Mouse (Mus musculus) midbrain, embryonic 14.5 days (tissue): ENCODE data around the gene Kcnq1. TPM values are rescaled to one million over a fixed set of nuclear protein-coding genes. Genes with fewer than 3 reads are reported as not detected.

ENCODE experiments used
- ATAC-seq: fragments of 200-750 bp; cut with Nextera tagmentation; 2 replicates; pipeline ENCODE4 v1.8.0; 2017; ENCODE audit warnings: moderate number of reproducible peaks, moderate library complexity; ENCODE audit not compliant: low FRiP score, low TSS enrichment
- DNase-seq: peaks from one replicate; pipeline ENCODE4 v3.0.0-alpha.2; 2015
- H3K27ac ChIP-seq: fragments of 300-500 bp; sonication (generic); replicated peaks from 2 replicates; pipeline ENCODE4 v1.5.1; 2014; ENCODE audit warnings: mild to moderate bottlenecking, low read depth, low read length, moderate library complexity
- H3K27me3 ChIP-seq: fragments of 300-500 bp; sonication (generic); 2 replicates; pipeline ENCODE4 v1.6.1; 2014; ENCODE audit warnings: low read length, control low read depth, mixed read lengths; ENCODE audit not compliant: control insufficient read depth, insufficient read depth
- H3K36me3 ChIP-seq: fragments of 300-500 bp; sonication (generic); 2 replicates; pipeline ENCODE4 v1.6.1; 2014; ENCODE audit warnings: low read length, control low read depth; ENCODE audit not compliant: control insufficient read depth, insufficient read depth
- H3K4me1 ChIP-seq: fragments of 300-500 bp; sonication (generic); 2 replicates; pipeline ENCODE4 v1.6.1; 2014; ENCODE audit warnings: mild to moderate bottlenecking, antibody characterized with exemption, low read length, control low read depth; ENCODE audit not compliant: control insufficient read depth, insufficient read depth
- H3K4me2 ChIP-seq: fragments of 300-500 bp; sonication (generic); 2 replicates; pipeline ENCODE4 v1.6.1; 2014; ENCODE audit warnings: mild to moderate bottlenecking, low read length, moderate library complexity
- H3K4me3 ChIP-seq: fragments of 300-500 bp; sonication (generic); replicated peaks from 2 replicates; pipeline ENCODE4 v1.5.1; 2014; ENCODE audit warnings: low read depth, low read length
- H3K9ac ChIP-seq: fragments of 300-500 bp; sonication (generic); replicated peaks from 2 replicates; pipeline ENCODE4 v1.6.1; 2014; ENCODE audit warnings: mild to moderate bottlenecking, low read length, moderate library complexity
- H3K9me3 ChIP-seq: fragments of 300-500 bp; sonication (generic); 2 replicates; pipeline ENCODE4 v1.6.1; 2016; ENCODE audit warnings: low read length, control low read depth, mixed read lengths; ENCODE audit not compliant: control insufficient read depth
- WGBS: fragments of 180-500 bp; shearing (Covaris S2); extraction: QIAGEN DNeasy Blood & Tissue Kit; methylation state at CpG from one replicate; pipeline ENCODE4 v1.1.7; 2014; 5-methylcytosine and 5-hydroxymethylcytosine counted together
- polyA plus RNA-seq: library from polyadenylated mRNA; unstranded; fragments of >200 nt; fragmentation: Nextera tagmentation; extraction: Ambion mirVana; gene quantifications from 2 replicates; pipeline ENCODE4 v1.2.1, GENCODE M21; 2014

Gene Kcnq1
- polyA plus RNA-seq, 1 experiment from 2014 or later, result 1.2 TPM

DNA sequence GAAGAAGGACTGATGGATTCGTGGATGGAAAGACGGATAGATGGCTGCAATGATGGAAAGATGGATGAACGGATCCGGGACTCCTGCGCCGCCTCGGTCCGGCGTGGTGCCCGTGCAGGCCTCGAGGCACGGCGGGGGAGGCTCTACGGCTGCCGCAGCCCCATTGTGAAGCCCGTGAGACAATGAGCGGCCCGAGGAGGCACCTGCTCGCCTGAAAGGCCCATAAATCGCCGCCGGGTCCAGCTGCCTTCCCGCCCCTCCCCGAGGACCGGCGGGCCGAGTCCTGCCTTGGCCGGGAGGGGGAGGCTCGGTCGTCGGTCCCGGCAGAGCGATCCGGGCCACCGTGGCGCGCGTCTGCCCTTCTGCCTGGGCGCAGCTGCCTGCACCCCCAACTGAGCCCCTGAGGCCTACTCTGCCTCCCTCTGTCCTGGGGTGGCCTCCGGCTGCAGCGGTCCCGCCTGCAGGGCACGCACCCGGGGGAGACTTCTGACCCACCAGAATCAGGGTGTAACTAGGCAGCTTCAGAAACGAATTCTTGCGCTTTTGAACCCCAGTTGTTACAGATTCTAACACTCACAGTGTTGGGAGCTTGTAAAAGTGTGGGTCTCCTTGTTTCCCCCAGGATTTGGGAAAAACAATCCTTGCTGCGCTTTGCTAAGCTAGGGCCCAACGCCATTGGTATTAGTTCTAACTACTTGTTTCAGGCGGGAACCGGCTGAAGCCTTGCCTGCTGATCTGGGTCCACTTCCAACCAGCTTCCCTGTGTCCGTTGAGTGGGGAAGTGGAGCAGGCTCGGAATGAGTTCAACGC lies 339.7 kb downstream of the Kcnq1 start:
- Histone ChIP-seq H3K4me2 (peak overlapping the region; percentile 60), H3K9ac (peak overlapping the region; percentile 54), H3K27ac (peak overlapping the region; percentile 78), H3K4me3 (peak overlapping the region; percentile 36), H3K4me1 (peaks cover 19% of the 10 kb centered on the region), H3K9me3 (no peaks in the 10 kb centered on the region), H3K27me3 (no peaks in the 10 kb centered on the region; the same call in 1 of the 2 replicates), H3K36me3 (no peaks in the 10 kb centered on the region)
- DNase-seq (peak; percentile 74), ATAC-seq (peak; percentile 61)
- 4% methylated on average over 53 of the region's 53 CpGs for WGBS

DNA sequence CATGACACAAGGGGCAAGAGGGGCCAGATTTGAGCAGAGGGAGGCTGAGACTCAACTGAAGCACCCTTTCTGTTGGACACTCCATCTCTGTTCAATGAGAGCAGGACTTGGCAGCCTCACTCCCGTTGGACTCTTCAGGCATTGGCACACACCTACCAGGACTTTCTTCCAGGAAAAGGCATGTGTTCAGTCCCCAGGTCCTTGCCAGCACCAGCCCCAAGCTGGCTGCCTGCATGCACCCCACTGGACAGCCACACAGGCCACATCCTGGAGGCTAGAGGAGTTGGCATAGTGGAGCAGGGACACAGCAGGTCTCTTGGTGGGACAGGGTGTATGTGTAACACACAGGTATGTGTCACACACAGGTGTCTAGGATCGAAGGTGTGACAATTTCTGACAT lies 341.0 kb downstream of the Kcnq1 start:
- no peak for ATAC-seq
- 76% methylated on average over 2 of the region's 2 CpGs for WGBS
- peaks cover 19% of the 10 kb centered on the region for H3K4me1 ChIP-seq
- H3K4me2 ChIP-seq, result no peak overlapping the region
- H3K9ac ChIP-seq, result no peak overlapping the region
- no peak overlapping the region for H3K27ac ChIP-seq
- H3K9me3 ChIP-seq, result no peaks in the 10 kb centered on the region
- H3K27me3 ChIP-seq, result no peaks in the 10 kb centered on the region; the same call in 1 of the 2 replicates
- no peaks in the 10 kb centered on the region for H3K36me3 ChIP-seq
- no peak overlapping the region for H3K4me3 ChIP-seq
- DNase-seq, result no peak

DNA sequence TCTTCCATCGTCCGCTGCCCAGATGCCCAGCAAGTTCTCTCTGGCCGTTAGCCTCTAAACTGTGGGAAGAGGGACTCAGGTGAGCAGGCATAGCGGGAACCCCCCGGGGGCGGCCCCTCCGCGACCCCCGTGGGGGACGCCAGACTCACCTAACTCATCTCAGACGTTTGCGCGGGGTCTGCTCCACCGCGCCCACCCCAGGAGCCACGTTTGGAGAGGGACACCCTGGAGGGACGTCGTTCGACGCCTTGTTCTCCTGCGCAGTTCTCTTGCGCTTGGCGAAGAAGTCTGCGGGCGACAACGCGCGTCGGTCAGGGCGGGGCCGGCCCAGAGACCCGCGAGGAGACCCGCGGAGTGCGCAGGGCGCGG lies 352.8 kb downstream of the Kcnq1 start:
- peak overlapping the region; percentile 53 for H3K4me2 ChIP-seq
- WGBS, result 21% methylated on average over 31 of the region's 38 CpGs
- no peaks in the 10 kb centered on the region for H3K9me3 ChIP-seq
- no peak for DNase-seq
- H3K9ac ChIP-seq, result peak overlapping the region; percentile 67
- ATAC-seq, result no peak
- H3K4me3 ChIP-seq, result peak overlapping the region; percentile 55
- H3K4me1 ChIP-seq, result no peaks in the 10 kb centered on the region
- no peaks in the 10 kb centered on the region for H3K36me3 ChIP-seq
- H3K27me3 ChIP-seq, result no peaks in the 10 kb centered on the region
- peak overlapping the region; percentile 72 for H3K27ac ChIP-seq

DNA sequence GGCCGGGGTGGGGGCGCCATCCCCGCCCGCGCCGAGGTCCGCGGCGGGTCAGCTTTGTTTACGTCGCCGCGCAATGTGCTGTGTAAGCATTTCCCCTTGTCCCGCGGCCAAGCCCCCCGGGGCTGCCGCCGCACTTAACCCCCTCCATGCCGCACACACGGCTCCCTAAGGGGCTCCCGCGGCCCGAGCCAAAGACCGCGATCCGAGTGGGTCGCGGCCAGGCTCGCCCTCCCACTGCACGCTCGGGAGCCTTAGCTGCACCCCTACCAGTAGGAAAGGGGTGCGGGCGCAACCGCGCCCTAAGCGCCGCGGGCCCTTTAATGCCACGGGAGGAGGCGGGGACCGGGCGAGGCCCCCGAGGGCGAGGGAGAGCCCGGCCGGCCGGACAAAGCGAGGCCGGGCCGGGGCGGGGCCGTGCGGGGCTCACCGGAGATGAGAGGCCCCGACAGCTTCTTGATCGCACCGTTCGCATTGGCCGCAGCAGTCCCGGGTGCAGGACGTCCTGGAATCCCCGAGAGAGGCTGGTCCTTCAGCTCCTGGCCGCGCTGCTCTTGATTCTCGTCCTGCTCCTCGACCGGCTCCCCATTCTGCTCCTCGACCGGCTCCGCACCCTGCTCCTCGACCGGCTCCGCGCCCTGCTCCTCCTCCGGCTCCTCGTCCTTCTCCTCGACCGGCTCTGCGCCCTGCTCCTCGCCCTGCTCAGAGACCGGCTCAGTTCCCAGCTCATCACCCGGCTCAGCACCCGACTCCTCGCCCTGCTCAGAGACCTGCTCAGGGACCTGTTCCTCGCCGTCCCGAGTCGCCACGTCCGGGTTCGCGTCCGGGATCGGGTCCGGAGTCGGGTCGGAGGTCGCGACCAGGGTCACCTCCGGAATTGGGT lies 353.4 kb downstream of the Kcnq1 start:
- DNase-seq (peak; percentile 60), ATAC-seq (no peak)
- WGBS, result 36% methylated on average over 98 of the region's 100 CpGs
- H3K4me1 ChIP-seq, result peaks cover 1% of the 10 kb centered on the region; the same call in 1 of the 2 replicates
- H3K27me3 ChIP-seq, result peaks cover 6% of the 10 kb centered on the region; the same call in 1 of the 2 replicates
- H3K36me3 ChIP-seq, result no peaks in the 10 kb centered on the region
- peak overlapping the region; percentile 72 for H3K27ac ChIP-seq
- peak overlapping the region; percentile 55 for H3K4me3 ChIP-seq
- H3K9ac ChIP-seq, result peak overlapping the region; percentile 67
- peak overlapping the region; percentile 53 for H3K4me2 ChIP-seq
- no peaks in the 10 kb centered on the region for H3K9me3 ChIP-seq

DNA sequence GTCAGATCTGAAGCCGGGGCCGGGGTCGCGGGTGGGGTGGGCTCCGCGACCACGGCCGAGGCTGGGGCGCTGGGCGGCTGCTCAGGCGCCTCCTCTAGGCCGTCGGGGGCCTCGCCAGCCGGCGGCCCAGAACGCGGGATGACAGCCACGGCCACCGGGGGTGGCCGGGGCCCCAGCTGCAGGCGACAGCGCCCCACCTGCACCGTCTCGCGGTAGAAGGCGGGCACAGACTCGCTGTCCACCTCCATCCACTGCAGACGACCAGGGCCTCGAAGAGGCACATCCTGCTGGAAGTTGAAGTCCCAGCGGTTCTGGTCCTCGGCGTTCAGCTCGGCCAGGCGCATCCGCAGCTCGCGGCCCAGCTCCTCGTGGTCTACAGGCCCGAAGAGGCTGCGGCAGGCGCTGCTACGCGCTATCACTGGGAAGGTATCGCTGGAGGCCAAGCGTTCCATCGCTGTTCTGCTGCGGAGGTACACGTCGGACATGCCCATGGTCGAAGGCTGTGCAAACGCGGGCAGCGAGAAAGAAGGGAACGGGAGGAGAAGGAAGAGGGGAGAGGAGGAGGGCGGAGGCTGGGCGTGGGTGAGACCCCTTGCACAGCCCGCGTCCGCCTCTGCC lies 354.2 kb downstream of the Kcnq1 start:
- 46% methylated on average over 60 of the region's 60 CpGs for WGBS
- peak overlapping the region; percentile 53 for H3K4me2 ChIP-seq
- peak overlapping the region; percentile 72 for H3K27ac ChIP-seq
- no peaks in the 10 kb centered on the region for H3K36me3 ChIP-seq
- peaks cover 7% of the 10 kb centered on the region; the same call in 1 of the 2 replicates for H3K4me1 ChIP-seq
- peak overlapping the region; percentile 55 for H3K4me3 ChIP-seq
- DNase-seq (peak; percentile 47), ATAC-seq (no peak; the same call in 1 of the 2 replicates)
- H3K9me3 ChIP-seq, result no peaks in the 10 kb centered on the region
- peaks cover 7% of the 10 kb centered on the region; the same call in 1 of the 2 replicates for H3K27me3 ChIP-seq
- peak overlapping the region; percentile 67 for H3K9ac ChIP-seq

DNA sequence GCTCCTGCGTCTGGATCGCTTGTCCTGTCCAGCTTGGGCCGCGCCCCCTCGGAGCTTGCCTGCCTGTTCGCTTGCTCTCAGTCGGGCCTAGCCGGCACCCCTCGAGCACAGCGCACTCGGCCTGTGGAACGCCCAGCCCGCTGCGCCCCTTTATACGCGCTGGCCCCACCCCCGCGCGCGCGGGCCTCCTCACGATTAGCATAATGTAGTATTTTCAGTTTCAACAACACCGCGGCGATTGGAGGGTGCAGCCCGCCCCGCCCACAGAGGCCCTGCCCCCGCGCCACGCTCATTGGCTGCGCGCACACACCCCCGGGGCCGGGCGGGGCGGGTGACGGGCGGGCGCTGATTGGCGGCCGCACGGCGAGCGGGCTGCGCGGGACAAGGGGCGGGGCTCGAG lies 354.7 kb downstream of the Kcnq1 start, which contains the start of gene Cdkn1c:
Gene Cdkn1c, minus strand, starts transcription at position 177 of the 400 bp plus-strand sequence.
- Histone ChIP-seq H3K4me1 (peaks cover 7% of the 10 kb centered on the region; the same call in 1 of the 2 replicates), H3K27me3 (peaks cover 7% of the 10 kb centered on the region; the same call in 1 of the 2 replicates), H3K4me2 (peak within 1 kb of the TSS; percentile 53), H3K9ac (peak within 1 kb of the TSS; percentile 67), H3K27ac (peak within 1 kb of the TSS; percentile 72), H3K9me3 (no peaks in the 10 kb centered on the region), H3K36me3 (no peaks in the 10 kb centered on the region), H3K4me3 (peak within 1 kb of the TSS; percentile 55)
- DNase-seq, result peak; percentile 94
- 23% methylated on average over 48 of the region's 48 CpGs for WGBS
- ATAC-seq, result peak; percentile 85

DNA sequence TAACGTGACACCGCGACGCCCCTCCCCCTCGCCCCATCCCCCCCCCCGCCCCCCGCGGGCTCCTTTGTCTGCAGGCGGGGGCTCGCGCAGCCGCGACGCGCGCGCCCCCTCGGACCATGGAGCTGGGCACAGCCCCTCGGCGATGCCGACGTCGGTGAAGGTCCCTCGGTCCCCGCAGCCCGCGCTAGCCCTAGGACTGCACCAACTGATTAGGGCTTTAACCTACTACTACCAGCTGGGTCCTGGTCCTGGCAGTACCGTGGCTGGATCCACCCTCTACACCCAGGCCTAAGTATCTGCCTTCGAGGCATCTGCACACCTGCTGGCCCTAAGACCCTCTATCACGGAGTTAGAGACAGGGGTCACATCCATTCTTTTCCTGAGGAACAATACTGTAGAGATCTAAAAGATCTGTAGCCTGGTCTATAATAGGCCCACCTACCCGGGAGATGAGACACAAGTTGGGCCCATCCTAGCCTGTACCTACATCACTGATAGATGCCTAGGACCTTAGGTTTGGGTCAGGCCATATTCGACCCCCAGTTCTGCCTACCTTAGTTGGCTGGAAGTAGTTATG lies 355.2 kb downstream of the Kcnq1 start:
- H3K9ac ChIP-seq, result no peak overlapping the region; the same call in 1 of the 2 replicates
- no peaks in the 10 kb centered on the region for H3K9me3 ChIP-seq
- peak overlapping the region; percentile 14; the same call in 1 of the 2 replicates for H3K4me3 ChIP-seq
- ATAC-seq (peak; percentile 52), DNase-seq (no peak)
- peaks cover 7% of the 10 kb centered on the region; the same call in 1 of the 2 replicates for H3K4me1 ChIP-seq
- no peaks in the 10 kb centered on the region for H3K36me3 ChIP-seq
- H3K27ac ChIP-seq, result peak overlapping the region; percentile 70
- 40% methylated on average over 15 of the region's 32 CpGs for WGBS
- peak overlapping the region; percentile 53 for H3K4me2 ChIP-seq
- H3K27me3 ChIP-seq, result peaks cover 7% of the 10 kb centered on the region; the same call in 1 of the 2 replicates

DNA sequence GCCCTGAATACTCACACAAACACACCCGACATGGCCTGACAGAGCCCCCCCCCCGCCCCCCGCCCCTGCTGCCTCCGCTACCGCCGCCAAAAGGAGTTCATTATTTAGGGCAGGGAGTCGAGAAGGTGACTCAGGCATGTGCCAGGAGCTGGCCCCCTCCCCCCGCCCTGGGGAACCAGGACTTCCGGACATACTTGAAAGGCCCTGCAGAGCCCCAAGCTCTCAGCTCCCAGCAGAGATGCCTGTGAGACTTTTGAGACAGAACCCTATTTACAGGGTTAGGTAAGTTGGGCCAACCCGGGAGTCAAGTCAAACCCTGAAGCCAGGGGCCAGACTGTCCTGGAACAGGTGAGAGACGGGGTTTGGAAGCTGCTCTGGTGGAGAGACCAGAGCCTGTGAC lies 355.8 kb downstream of the Kcnq1 start:
- ATAC-seq (no peak), DNase-seq (no peak)
- Histone ChIP-seq H3K27ac (no peak overlapping the region), H3K9me3 (no peaks in the 10 kb centered on the region), H3K4me3 (no peak overlapping the region), H3K4me1 (peaks cover 7% of the 10 kb centered on the region; the same call in 1 of the 2 replicates), H3K27me3 (peaks cover 7% of the 10 kb centered on the region; the same call in 1 of the 2 replicates), H3K36me3 (no peaks in the 10 kb centered on the region), H3K9ac (no peak overlapping the region), H3K4me2 (peak overlapping the region; percentile 53; the same call in 1 of the 2 replicates)
- 41% methylated on average over 11 of the region's 11 CpGs for WGBS
